Mouse (Mus musculus) lung, embryonic 16.5 days (tissue): ENCODE results near the gene Gm5269. TPM values are rescaled to one million over a fixed set of nuclear protein-coding genes. Genes with fewer than 3 reads are reported as not detected.

ENCODE experiments used
- ATAC-seq: fragments of 200-750 bp; cut with Nextera tagmentation; 2 replicates; pipeline ENCODE4 v1.8.0; 2017; ENCODE audit warnings: low read depth, mild to moderate bottlenecking, moderate library complexity
- H3K27ac ChIP-seq: fragments of 300-500 bp; sonication (generic); 2 replicates; pipeline ENCODE4 v1.5.1; 2014; ENCODE audit warnings: mild to moderate bottlenecking, control low read depth, low read length
- H3K27me3 ChIP-seq: fragments of 300-500 bp; sonication (generic); 2 replicates; pipeline ENCODE4 v1.6.1; 2014; ENCODE audit warnings: low read depth, low read length, mixed read lengths; ENCODE audit not compliant: control insufficient read depth, insufficient read depth
- H3K36me3 ChIP-seq: fragments of 300-500 bp; sonication (generic); 2 replicates; pipeline ENCODE4 v1.6.1; 2014; ENCODE audit warnings: low read length; ENCODE audit not compliant: control insufficient read depth, insufficient read depth
- H3K4me1 ChIP-seq: fragments of 300-500 bp; sonication (generic); replicated peaks from 2 replicates; pipeline ENCODE4 v1.6.1; 2014; ENCODE audit warnings: low read length, mixed read lengths; ENCODE audit not compliant: control insufficient read depth, insufficient read depth
- H3K4me2 ChIP-seq: fragments of 300-500 bp; sonication (generic); 2 replicates; pipeline ENCODE4 v1.6.1; 2014; ENCODE audit warnings: low read depth, low read length, control low read depth
- H3K4me3 ChIP-seq: fragments of 300-500 bp; sonication (generic); 2 replicates; pipeline ENCODE4 v1.5.1; 2014; ENCODE audit warnings: mild to moderate bottlenecking, low read length, control low read depth
- H3K9ac ChIP-seq: fragments of 300-500 bp; sonication (generic); 2 replicates; pipeline ENCODE4 v1.6.1; 2014; ENCODE audit warnings: low read length, control low read depth
- H3K9me3 ChIP-seq: fragments of 300-500 bp; sonication (generic); 2 replicates; pipeline ENCODE4 v1.6.1; 2016; ENCODE audit warnings: low read length; ENCODE audit not compliant: control insufficient read depth
- WGBS: fragments of 180-500 bp; shearing (Covaris S2); extraction: QIAGEN DNeasy Blood & Tissue Kit; methylation state at CpG from one replicate; pipeline ENCODE4 v1.1.7; 2014; 5-methylcytosine and 5-hydroxymethylcytosine counted together
- polyA plus RNA-seq: library from polyadenylated mRNA; unstranded; fragments of >200 nt; fragmentation: Nextera tagmentation; extraction: Ambion mirVana; gene quantifications from 2 replicates; pipeline ENCODE4 v1.2.1, GENCODE M21; 2015

Gm5269 gene
- polyA plus RNA-seq, 1 experiment from 2014 or later, result not detected

- Histone ChIP-seq H3K9ac (no peak overlapping the region), H3K4me3 (no peak overlapping the region), H3K4me1 (no peaks in the 10 kb centered on the region), H3K9me3 (no peaks in the 10 kb centered on the region), H3K4me2 (no peak overlapping the region), H3K27me3 (no peaks in the 10 kb centered on the region), H3K27ac (no peak overlapping the region), H3K36me3 (no peaks in the 10 kb centered on the region)
- no peak for ATAC-seq
- 85% methylated on average over 1 of the region's 1 CpGs for WGBS
Measured at GRCm38 (mm10) chr1:45845466-45845865, 44.6 kb downstream of the Gm5269 start.

Other genes with a start within 250 kb of the Gm5269 start
- gene Wdr75, start 95.1 kb downstream of the Gm5269 start, polyA plus RNA-seq, result 58.4 and 61.9 TPM in 2 replicates
- 41.3 and 42.8 TPM in 2 replicates for gene Slc40a1, start 36.2 kb upstream of the Gm5269 start, polyA plus RNA-seq
- gene Dnah7b, start 176.0 kb upstream of the Gm5269 start, polyA plus RNA-seq, result 1.7 and 3.0 TPM in 2 replicates